Mouse (Mus musculus): Measurements from ENCODE around the gene Usp30. TPM values are rescaled to one million over a fixed set of nuclear protein-coding genes. Genes with fewer than 3 reads are reported as not detected.

Gene Usp30
- polyA plus RNA-seq, 1 experiment from 2014 or later: 9.9 TPM

DNA sequence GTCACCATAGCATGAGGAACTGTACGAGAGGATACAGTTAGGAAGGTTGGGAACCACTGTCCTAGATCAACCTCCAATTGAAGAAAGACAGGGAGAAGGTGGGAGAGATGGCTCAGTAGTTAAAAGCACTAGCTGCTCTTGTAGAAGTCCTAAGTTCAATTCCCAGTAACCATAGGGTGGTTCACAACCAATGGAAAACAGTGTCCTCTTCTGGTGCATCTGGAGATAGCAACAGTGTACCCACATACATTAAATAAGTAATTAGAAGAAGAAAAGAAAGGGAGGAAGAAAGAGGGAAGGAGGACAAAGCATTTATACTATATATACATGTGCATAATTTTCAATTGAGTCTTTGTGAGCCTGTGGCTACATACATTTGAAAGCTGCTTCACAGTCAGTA lies 20.1 kb upstream of the Usp30 start:
- Histone ChIP-seq H3K4me1 (peaks cover 23% of the 10 kb centered on the region), H3K27me3 (ENCODE audit: insufficient read depth, poor library complexity, severe bottlenecking) (no peaks in the 10 kb centered on the region), H3K27ac (no peak overlapping the region), H3K36me3 (no peaks in the 10 kb centered on the region), H3K9me3 (no peaks in the 10 kb centered on the region), H3K4me3 (no peak overlapping the region)
- DNase-seq (ENCODE audit: low spot score): no peak
- WGBS: 72% methylated on average over 1 of the region's 1 CpGs

DNA sequence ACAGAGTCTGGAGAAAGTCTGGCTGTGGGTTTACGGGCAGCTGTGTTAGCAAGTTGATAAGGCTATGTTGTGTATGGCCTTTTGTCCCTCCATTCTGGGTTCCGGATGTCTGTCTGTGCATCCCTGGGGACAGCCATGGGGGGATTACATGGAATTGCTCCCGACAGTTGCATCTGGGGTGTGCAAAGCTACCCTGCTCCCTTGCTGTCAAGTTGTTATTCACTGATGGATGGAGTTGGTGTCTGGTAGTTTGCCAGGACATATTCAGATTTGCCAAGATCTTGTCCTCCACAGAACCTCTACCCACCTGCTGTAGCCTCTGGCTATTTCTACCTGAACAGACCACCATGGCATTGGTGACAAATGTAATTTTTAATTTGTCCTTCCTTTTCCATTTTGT lies 19.1 kb upstream of the Usp30 start:
- DNase-seq (ENCODE audit: low spot score): no peak
- no peaks in the 10 kb centered on the region for H3K27me3 ChIP-seq (ENCODE audit: insufficient read depth, poor library complexity, severe bottlenecking)
- no peaks in the 10 kb centered on the region for H3K9me3 ChIP-seq
- H3K36me3 ChIP-seq: no peaks in the 10 kb centered on the region
- no peak overlapping the region for H3K27ac ChIP-seq
- peaks cover 14% of the 10 kb centered on the region for H3K4me1 ChIP-seq
- no peak overlapping the region for H3K4me3 ChIP-seq
- 62% methylated on average over 3 of the region's 3 CpGs for WGBS

DNA sequence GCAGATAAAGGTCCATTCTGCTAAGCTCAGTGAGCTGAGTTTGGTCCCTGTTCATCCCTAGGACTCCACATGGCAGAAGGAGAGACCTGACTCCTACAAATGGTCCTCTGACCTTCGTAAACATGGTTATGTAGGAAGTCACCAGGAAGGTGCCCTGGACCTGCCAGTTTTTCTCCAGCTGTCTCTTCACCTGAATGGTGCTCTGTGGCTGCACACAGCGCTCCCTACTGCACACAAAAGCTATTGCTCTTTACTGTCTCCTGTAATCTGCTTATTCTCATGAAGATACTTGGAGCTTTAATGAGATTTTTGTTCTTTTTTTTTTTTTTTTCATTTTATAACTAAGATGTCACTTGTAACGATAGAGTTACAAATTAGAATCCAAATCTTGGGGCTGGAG lies 18.7 kb upstream of the Usp30 start:
- Histone ChIP-seq H3K9me3 (no peaks in the 10 kb centered on the region), H3K27ac (no peak overlapping the region), H3K4me3 (no peak overlapping the region), H3K36me3 (no peaks in the 10 kb centered on the region), H3K4me1 (peaks cover 10% of the 10 kb centered on the region), H3K27me3 (ENCODE audit: insufficient read depth, poor library complexity, severe bottlenecking) (no peaks in the 10 kb centered on the region)
- no peak for DNase-seq (ENCODE audit: low spot score)
- 49% methylated on average over 3 of the region's 3 CpGs for WGBS

DNA sequence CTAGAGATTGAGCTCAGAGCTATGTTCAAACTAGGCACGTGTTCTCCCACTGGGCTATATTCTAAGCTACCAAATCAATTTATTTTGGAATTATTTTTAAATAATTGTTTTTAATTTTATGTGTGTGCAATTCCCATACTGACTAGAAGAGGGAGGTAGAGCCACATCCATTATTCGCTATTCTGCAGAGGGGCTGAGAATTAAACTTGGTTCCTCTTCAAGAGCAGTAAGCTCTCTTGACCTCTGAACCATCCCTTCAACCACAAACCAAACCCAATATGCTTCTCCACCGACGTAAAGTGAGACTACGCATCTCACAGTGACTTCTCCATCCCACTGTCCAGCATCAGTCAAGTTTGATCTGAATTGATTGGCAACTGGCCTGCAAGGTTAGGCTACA lies 18.1 kb upstream of the Usp30 start:
- Histone ChIP-seq H3K27me3 (ENCODE audit: insufficient read depth, poor library complexity, severe bottlenecking) (no peaks in the 10 kb centered on the region), H3K9me3 (no peaks in the 10 kb centered on the region), H3K4me1 (peaks cover 4% of the 10 kb centered on the region), H3K4me3 (no peak overlapping the region), H3K36me3 (no peaks in the 10 kb centered on the region), H3K27ac (no peak overlapping the region)
- DNase-seq (ENCODE audit: low spot score): no peak
- 80% methylated on average over 5 of the region's 5 CpGs for WGBS

DNA sequence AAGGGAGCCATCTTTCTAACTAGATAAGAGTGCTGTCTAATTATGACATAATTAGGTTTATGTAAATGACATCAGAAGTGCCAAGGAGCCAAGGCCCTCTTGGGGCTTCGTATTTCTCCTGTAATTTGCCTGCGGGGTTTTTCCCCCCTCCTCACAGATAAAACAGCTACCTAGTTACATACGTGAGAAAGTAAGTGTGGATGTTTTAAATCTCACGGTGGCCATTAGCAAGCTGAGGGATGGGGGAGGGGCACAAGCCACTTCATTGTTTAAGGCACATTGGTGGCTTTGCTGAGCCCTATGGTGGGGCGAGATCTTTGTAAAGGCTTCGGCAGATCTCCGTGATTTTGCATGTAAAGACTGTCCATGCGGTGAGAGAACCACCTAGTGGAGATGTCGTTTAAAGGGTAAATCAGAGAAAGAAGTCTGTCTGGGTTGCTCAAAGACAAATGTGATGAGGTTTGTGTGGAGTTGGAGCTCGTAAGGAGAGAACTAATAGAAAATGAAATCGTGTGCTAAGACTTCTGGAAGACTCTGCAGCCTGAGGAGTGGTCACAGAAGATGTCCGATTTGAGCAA lies 16.4 kb upstream of the Usp30 start:
- no peaks in the 10 kb centered on the region for H3K36me3 ChIP-seq
- no peaks in the 10 kb centered on the region for H3K27me3 ChIP-seq (ENCODE audit: insufficient read depth, poor library complexity, severe bottlenecking)
- no peak for DNase-seq (ENCODE audit: low spot score)
- 0 out of 2 replicates have a peak, but pooled peaks cover 1% of the 10 kb centered on the region for H3K4me1 ChIP-seq
- no peak overlapping the region for H3K27ac ChIP-seq
- no peak overlapping the region for H3K4me3 ChIP-seq
- 58% methylated on average over 12 of the region's 12 CpGs for WGBS
- no peaks in the 10 kb centered on the region for H3K9me3 ChIP-seq

DNA sequence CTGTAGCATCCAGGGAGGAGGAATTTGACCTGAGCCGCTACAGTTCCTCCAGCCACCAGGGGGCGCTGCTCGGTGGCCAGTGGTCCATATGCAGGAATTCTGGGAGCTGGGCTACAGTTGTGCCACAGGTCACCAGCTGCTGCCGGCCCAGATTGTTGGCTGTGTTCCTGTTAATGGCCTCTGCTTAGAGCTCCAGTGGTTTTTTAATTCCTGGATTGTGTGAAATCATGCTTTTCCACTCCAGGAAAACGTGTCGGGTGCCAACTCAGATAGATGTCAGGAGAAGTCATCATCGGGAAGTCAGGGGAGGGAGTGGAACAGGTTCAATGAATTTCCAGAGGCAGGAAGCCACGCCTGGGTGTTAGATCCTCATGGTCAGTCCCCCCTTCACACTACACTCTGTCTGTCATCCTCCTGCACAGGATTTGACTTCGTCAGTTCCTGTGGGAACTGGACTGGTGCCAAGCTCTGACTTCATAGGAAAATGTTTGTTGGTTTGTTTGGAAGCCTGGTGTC lies 13.0 kb upstream of the Usp30 start:
- H3K36me3 ChIP-seq: no peaks in the 10 kb centered on the region
- H3K9me3 ChIP-seq: no peaks in the 10 kb centered on the region
- no peaks in the 10 kb centered on the region for H3K27me3 ChIP-seq (ENCODE audit: insufficient read depth, poor library complexity, severe bottlenecking)
- 16% methylated on average over 9 of the region's 9 CpGs for WGBS
- 0 out of 2 replicates have a peak, but pooled peaks cover 4% of the 10 kb centered on the region for H3K4me1 ChIP-seq
- peak overlapping the region; percentile 53; the same call in 1 of the 2 replicates for H3K27ac ChIP-seq
- peak; percentile 90 for DNase-seq (ENCODE audit: low spot score)
- peak overlapping the region; percentile 34 for H3K4me3 ChIP-seq

DNA sequence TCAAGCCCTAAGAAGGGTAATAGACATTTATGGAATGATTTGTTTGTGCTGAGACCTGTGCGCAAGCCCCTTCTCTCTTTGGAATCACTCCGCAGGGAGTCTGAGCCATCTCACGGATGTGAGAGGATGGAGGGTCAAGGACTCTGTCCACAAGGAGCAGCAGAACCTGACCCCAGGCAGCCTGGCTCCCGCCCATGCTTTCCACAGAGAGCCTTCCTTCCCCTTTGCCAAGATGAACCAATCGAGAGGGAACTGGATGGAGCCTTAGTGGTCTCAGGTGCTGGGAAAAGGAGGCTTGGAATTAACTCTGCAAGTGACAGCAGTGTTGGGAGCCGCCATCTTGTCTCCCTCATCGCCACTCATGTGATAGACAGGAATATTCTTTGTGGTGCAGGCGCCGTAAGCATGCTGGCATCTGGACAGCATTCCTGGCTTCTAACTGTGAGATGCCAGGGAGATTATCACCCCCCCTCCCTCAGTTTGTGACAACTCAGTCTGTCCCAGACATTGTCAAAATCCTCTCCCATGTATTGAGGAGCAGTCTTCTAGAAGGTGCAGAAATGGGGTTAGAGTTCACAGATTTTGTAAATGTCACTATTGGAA lies 8.0 kb upstream of the Usp30 start:
- Histone ChIP-seq H3K4me1 (0 out of 2 replicates have a peak, but pooled peaks cover 4% of the 10 kb centered on the region), H3K27ac (no peak overlapping the region), H3K36me3 (no peaks in the 10 kb centered on the region), H3K27me3 (ENCODE audit: insufficient read depth, poor library complexity, severe bottlenecking) (peaks cover 7% of the 10 kb centered on the region), H3K4me3 (no peak overlapping the region), H3K9me3 (no peaks in the 10 kb centered on the region)
- 75% methylated on average over 9 of the region's 9 CpGs for WGBS
- no peak for DNase-seq (ENCODE audit: low spot score)

DNA sequence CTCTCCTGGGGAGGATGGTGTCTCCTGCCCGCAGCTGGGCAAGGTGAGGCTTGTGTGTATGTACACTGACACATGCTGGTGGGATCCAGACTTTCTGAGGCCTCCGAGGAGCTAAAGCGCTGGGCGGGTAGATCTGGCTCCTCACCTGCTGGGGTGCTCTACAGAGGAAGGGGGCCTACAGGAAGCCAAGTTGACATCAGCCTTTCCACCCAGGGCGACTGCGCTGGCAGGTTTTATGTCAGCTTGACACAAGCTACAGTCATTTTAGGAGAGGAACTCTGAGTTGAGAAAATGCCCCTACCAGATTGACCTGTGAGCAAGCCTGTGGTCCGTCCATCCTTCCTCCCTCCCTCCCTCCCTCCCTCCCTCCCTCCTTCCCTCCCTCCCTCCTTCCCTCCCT lies 3.6 kb upstream of the Usp30 start:
- Histone ChIP-seq H3K4me1 (no peaks in the 10 kb centered on the region), H3K4me3 (no peak overlapping the region), H3K9me3 (no peaks in the 10 kb centered on the region), H3K27me3 (ENCODE audit: insufficient read depth, poor library complexity, severe bottlenecking) (peaks cover 9% of the 10 kb centered on the region), H3K36me3 (no peaks in the 10 kb centered on the region), H3K27ac (no peak overlapping the region)
- WGBS: 47% methylated on average over 7 of the region's 7 CpGs
- DNase-seq (ENCODE audit: low spot score): no peak

DNA sequence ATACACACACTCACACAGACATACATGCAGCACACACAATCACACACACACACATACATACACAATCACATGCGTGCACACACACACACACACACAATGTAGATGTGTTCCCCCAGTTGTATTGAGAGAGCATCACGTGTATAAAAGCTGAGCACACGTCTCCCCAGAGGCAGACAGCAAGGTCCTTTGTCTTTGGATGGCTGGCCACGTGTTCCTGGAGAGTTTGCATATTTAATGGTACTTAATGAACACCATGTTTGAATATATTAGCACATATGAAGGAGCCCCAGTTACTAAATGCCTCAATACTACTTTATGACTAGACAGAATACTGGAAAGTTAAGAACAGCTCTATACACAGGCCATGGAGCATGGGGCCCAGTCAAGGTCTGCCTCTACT lies 1.3 kb upstream of the Usp30 start:
- no peaks in the 10 kb centered on the region for H3K4me1 ChIP-seq
- no peak for DNase-seq (ENCODE audit: low spot score)
- H3K9me3 ChIP-seq: no peaks in the 10 kb centered on the region
- H3K36me3 ChIP-seq: no peaks in the 10 kb centered on the region
- WGBS: 67% methylated on average over 4 of the region's 4 CpGs
- no peak overlapping the region for H3K27ac ChIP-seq
- no peak overlapping the region for H3K4me3 ChIP-seq
- H3K27me3 ChIP-seq (ENCODE audit: insufficient read depth, poor library complexity, severe bottlenecking): peaks cover 9% of the 10 kb centered on the region

DNA sequence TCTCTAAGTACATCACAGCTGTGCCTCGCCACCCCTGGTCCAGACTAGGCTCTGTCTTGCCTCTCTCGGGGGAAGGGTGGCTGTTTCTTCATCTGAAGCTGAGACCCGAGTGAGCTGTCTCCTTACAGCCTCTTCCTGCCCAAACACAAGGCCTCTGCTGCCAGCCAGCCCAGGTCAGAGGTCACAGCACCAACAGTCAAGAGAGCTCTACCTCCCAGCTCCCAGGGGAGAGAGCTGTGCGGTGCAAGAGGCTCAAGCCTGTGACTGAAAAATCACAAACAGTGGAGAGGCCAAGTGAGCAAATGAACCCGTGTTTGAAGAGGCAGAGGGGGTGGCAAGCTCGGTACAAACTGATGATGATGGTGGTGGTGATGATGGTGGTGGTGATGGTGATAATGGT lies 1.3 kb downstream of the Usp30 start:
- 50% methylated on average over 6 of the region's 6 CpGs for WGBS
- Histone ChIP-seq H3K9me3 (no peaks in the 10 kb centered on the region), H3K36me3 (no peaks in the 10 kb centered on the region), H3K4me1 (no peaks in the 10 kb centered on the region), H3K4me3 (no peak overlapping the region), H3K27me3 (ENCODE audit: insufficient read depth, poor library complexity, severe bottlenecking) (0 out of 2 replicates have a peak, but pooled peaks cover 3% of the 10 kb centered on the region), H3K27ac (0 out of 2 replicates have a peak overlapping the region, but pooled peaks have one; percentile 10)
- DNase-seq (ENCODE audit: low spot score): no peak

DNA sequence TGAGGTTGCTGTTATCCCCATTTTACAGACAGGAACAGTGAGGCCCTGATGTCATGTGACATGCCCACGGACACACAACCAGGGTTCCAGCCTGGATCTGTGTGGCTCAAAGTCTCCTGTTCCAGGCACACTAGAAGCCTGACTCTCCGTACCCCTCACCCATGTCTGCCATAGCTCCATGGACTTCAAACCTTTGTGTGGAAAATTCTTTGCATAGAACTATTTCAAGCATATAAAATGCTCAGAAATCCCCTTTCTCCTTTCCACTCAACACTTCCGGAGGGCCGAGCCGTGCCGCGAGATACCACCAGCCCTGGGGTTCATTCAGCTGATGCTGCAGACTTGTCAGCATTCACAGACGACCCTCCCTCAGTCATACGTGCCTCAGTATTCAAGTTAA lies 2.3 kb downstream of the Usp30 start:
- Histone ChIP-seq H3K27ac (no peak overlapping the region), H3K4me1 (no peaks in the 10 kb centered on the region), H3K4me3 (no peak overlapping the region), H3K9me3 (no peaks in the 10 kb centered on the region), H3K27me3 (ENCODE audit: insufficient read depth, poor library complexity, severe bottlenecking) (0 out of 2 replicates have a peak, but pooled peaks cover 2% of the 10 kb centered on the region), H3K36me3 (no peaks in the 10 kb centered on the region)
- 76% methylated on average over 9 of the region's 9 CpGs for WGBS
- no peak for DNase-seq (ENCODE audit: low spot score)

DNA sequence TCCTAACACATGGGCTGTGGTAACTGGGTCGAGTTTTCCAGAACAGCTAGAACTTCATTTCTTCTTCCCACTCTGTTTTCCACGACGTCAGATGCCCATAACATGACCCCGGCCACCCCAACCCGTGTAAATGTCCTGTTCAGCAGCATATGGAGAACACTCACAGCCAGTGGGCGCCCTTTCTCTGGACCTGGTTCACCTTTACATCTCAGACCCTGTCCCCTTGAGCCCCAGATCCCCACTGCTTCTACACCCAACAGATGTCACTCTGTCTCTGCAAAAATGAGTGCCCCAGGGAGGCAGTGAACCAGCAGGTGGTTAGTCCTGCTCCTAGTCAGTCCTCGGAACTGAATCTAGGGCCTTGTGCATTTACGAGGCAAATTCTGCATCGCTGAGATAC lies 2.7 kb downstream of the Usp30 start:
- Histone ChIP-seq H3K27me3 (ENCODE audit: insufficient read depth, poor library complexity, severe bottlenecking) (0 out of 2 replicates have a peak, but pooled peaks cover 2% of the 10 kb centered on the region), H3K27ac (no peak overlapping the region), H3K36me3 (no peaks in the 10 kb centered on the region), H3K9me3 (no peaks in the 10 kb centered on the region), H3K4me3 (no peak overlapping the region), H3K4me1 (no peaks in the 10 kb centered on the region)
- no peak for DNase-seq (ENCODE audit: low spot score)
- 70% methylated on average over 9 of the region's 9 CpGs for WGBS

DNA sequence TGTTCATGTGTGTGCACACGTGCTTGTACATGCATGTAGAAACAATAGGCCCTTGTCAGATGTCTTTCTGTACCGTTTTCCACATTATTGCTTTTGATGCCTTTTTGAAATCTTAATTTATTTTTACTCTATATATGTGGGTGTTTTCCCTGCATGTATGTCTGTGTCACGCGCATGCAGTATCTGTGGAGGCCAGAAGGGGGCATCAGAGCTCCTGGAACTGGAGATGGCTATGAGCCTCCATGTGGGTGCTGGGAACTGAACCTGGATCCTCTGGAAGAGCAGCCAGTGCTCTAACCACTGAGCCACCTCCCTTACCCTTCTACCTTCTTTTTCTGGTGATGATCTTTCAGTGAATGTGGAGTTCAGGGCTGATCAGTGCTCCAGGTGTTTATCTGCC lies 5.6 kb downstream of the Usp30 start:
- Histone ChIP-seq H3K4me3 (no peak overlapping the region), H3K36me3 (no peaks in the 10 kb centered on the region), H3K27me3 (ENCODE audit: insufficient read depth, poor library complexity, severe bottlenecking) (0 out of 2 replicates have a peak, but pooled peaks cover 2% of the 10 kb centered on the region), H3K27ac (no peak overlapping the region), H3K4me1 (no peaks in the 10 kb centered on the region), H3K9me3 (no peaks in the 10 kb centered on the region)
- WGBS: 89% methylated on average over 4 of the region's 4 CpGs
- no peak for DNase-seq (ENCODE audit: low spot score)

Data from heart, embryonic 10.5 days (tissue).